Mouse (Mus musculus): ENCODE results near the gene Utrn.

- TF ChIP-seq CTCF (IDR thresholded peaks at IDR 0.05; ENCODE audit: control insufficient read depth, insufficient read depth, insufficient replicate concordance, low read depth, low read length) (no peak), POLR2A (IDR thresholded peaks at IDR 0.05; ENCODE audit: control insufficient read depth, low read depth, low read length) (no peak)
These were observed 385.7 kb downstream of the Utrn start for GRCm38 (mm10) chr10:12483494-12483893.

All from testis, adult 2 months (tissue).